Mouse (Mus musculus) urinary bladder, postnatal 36 days (tissue): ENCODE measurements around the gene Tmem132c.

Source experiments
- DNase-seq, 2 experiments: peaks; one replicate each; pipeline ENCODE4 v3.0.0; 2022; ENCODE audit warnings: low spot score in 2 of 2, mixed read lengths in 1 of 2

Tmem132c gene

DNA sequence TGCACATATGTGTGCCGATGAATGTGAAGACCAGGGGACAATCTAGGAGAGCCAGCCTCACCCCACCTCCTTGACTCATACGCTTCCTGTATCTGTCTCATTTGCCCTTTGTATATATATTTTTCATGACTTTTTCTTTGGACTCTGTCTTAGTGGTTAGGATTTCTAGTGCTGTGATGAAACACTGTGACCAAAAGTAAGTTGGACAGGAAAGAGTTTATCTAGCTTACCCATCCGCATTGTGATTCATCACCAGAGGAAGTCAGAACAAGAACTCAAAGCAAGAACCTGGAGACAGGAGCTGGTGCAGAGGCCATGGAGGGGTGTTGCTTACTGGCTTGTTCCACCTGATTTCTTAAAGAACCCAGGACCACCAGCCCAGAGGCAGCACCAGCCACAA lies 250.1 kb downstream of the Tmem132c start:
- DNase-seq = no peak

DNA sequence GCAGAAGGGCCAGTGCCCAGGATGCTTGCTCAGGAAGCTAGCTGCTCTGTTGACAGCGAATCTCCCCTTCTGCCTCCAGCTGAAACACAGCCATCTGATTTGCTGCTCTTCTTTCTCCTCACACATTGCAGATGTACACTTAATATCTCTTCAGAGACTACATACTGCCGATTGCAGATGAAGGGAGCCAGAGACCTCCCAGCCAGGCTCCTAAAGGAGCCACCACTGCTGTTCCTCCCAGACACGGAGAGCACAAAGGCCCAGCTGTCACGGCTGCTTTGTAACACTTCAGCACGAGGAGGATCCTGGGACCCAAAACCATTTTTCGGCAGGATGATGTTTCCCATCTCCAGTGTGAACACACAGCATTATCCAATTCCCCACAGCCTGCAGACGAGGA lies 255.3 kb downstream of the Tmem132c start:
- no peak for DNase-seq

DNA sequence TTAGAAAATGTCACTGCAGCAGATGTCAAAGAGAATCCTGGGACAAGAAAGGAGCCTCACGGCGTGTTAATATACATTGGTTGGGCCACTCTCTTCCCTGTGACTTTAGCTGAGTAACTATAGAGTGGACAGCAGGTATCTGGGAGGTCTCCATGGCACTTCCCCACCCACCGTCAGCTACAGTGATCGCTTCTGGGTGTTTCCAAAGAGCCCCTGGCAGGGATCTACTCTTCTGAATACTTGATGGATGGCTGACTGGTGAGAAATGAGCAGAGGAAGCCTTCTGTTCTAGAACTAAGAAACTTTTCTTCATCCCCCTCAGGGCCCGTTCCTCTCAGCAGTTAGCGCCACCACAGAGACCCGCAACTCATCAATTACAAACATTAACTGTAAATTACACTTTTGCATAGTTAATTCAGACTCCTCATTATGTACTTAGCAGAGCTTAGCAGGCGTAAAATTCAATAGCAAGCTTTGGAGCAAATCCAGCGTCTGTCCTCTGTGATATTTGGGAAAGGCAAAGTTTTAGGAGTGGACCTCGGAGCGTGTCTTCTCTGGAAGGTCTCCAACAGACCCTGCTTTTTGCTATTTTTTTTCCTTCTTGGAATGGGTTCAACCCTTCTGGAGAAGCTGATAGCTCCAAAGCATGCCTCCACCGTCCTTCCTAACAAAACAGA lies 257.7 kb downstream of the Tmem132c start:
- DNase-seq = no peak

- no peak for DNase-seq
These were observed 261.2 kb downstream of the Tmem132c start for GRCm38 (mm10) chr5:127502838-127503237.

GRCm38 (mm10) chr5:127505697-127506096 lies 264.1 kb downstream of the Tmem132c start:
- no peak for DNase-seq

- DNase-seq = no peak
These were observed 270.0 kb downstream of the Tmem132c start for GRCm38 (mm10) chr5:127511653-127512052.

GRCm38 (mm10) chr5:127515960-127516359 lies 274.4 kb downstream of the Tmem132c start:
- DNase-seq = no peak

- DNase-seq = no peak
These were observed 281.3 kb downstream of the Tmem132c start for GRCm38 (mm10) chr5:127522744-127523476.

DNA sequence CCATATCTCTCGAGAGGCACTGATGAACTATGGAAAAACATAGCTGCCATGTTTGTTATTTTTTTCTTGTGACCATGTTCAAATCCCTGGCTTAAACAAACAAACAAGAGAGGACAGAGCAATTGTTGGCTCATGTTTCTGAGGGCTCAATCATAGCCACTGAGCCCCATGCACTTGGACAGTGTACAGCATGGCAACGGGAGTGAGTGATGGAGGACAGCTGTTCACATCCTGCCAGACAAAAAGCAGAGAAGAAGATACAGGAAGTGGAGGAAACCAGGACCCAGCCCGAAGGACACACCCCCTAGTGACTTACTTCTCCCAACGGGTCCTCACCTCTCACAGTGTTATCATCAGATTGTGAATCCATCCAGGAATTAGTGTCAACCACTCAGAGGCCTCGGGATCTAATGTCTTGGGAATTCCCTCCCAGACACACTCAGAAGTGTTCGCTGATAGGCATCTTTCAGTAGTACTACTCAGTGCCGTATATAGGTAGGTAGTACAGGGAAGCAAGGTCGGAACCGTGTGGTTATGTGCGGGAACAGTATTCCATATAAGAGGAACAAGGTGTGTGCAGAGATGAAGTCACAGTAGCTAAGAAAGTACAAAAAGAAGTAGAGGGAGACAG lies 285.9 kb downstream of the Tmem132c start:
- DNase-seq = no peak

DNA sequence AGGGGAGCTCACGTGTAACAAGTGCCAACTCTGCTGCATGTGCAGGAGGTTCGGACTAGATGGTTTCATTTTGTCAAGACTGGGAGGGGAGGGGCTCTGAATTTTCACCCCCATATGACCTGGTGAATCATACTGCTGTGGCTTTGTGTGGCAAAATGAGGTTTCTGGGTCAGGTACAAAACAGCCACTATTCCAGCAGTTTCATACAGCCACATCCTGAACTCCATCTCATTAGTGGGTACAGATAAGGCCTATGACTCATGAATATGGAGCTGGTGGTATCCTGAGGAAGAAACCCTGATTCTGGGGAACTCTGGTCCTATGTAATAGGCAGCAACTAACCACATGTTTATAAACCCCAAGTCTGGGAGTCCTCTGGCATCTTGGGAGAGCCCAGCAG lies 295.9 kb downstream of the Tmem132c start:
- DNase-seq = no peak

- DNase-seq = no peak
These were observed 305.0 kb downstream of the Tmem132c start for GRCm38 (mm10) chr5:127546585-127546991.

DNA sequence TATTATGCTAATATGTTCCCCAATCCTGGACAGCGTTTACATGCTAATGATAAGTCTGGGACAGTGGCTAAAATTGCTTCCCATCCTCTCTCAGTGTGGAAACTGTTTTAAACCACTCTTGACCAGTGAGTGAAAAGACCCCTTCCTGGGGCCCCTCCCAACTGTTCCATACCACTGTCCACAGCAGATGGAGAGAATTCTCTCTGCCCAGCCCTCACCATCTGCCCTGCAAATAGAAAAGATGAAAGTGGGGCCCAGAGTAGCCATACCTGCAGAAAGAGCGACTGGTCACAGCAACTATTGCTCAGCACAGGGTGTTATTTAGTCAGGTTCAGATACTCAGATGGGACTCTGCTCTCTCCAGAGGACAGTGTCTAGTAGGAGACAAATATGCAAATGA lies 306.5 kb downstream of the Tmem132c start:
- no peak for DNase-seq

- DNase-seq = no peak
These were observed 319.5 kb downstream of the Tmem132c start for GRCm38 (mm10) chr5:127561086-127561485.

DNA sequence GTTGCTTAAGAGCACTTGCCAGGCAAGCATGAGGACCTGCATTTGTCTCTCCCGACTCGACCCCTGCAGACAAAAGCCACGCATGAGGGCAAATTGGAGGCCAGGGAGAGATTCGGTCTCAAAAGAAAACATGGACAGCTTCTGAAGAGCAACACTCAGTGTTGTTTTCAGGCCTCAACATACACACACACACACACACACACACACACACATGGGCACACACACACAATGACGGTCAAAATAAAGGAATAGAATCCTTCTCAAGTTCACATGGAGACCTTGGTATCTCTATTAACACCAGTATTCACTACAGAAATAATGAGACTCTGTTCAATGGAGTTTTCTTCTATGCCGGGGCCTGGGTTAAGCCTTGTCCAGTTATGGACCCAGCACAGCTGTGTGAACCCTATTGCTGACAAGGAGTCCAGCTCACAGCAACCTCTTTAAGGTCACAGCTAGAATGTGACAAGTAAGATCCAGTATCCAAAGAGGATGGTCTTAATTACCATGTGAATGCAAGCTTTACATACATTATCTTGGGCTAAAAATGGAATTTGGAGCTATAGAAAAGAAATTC lies 325.6 kb downstream of the Tmem132c start:
- DNase-seq = no peak

DNA sequence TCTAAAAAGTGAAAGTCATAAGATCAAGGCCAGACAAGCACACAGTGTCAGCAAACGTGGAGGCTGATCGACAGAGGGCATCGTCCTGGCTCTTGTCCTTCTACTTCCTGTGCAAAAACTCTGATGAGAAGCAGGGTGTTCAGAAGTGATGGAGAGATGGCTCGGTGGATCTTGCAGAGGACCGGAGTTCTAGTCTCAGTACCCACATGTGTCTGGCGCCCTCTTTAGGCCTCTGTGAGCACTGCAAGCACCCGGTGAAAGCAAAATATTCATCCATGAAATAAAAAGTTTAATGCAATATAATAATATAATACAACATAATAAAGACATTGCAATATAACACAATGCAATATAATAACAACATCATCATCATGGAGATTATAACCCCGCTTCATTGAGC lies 335.8 kb downstream of the Tmem132c start:
- no peak for DNase-seq

DNA sequence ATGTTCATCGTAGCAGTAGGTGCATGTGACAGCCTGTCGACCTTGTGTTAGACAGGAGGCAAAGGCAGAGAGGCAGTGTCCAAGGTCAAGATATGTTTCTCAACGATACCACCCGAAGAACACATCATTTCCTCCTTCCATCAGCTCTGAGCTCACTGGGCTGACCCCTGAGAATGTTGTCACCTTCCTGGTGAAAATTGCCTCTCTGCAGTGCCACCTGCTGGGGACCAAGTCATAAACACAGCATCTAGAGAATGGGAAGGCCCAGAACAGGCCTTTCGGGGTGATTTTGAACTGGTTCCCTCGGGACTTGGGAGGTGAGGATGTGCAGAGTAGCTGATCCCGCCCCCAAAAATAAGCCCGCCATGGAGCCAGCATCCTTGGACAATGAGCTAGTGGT lies 342.1 kb downstream of the Tmem132c start:
- no peak for DNase-seq

DNA sequence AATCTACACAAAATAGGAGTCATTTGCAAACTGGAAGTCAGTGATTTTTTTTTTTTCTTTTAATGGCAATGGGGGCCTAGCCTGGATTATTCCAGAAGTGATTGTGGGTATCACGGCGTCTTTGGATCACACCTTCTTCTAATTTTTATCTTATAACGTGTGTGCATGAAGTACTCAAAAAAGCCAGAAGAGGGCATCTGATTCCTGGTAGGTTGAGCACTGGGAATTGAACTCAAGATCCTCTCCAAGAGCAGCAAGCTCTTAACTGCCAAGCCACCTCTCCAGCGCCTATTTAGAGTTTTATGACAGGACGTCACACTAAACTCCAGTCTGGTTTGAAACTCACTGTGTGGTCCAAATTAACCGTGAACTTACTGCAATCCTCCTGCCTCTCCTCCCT lies 346.2 kb downstream of the Tmem132c start:
- no peak for DNase-seq

DNA sequence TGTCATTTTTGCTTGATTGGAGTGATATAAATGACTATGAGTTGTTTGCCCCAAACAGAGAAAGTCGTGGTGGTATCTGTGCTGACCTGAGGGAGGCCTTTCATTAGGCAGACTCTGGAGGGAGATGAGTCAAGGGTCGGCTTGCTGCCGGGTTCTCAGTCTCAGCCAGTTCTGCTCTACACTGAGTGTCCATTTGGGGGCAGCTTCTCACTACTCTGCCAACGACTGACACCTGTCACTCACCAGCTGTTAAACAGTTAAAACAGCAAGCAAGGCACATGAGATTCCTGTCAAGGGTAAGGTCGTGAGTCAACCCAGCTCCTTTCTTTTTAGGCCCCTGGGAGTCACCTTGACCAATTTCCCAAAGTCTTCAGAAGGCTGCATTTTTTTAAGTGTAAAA lies 350.8 kb downstream of the Tmem132c start:
- no peak for DNase-seq

GRCm38 (mm10) chr5:127592854-127593253 lies 351.2 kb downstream of the Tmem132c start:
- DNase-seq = no peak

- no peak for DNase-seq
These were observed 354.1 kb downstream of the Tmem132c start for GRCm38 (mm10) chr5:127595676-127596075.

- DNase-seq = no peak
These were observed 355.3 kb downstream of the Tmem132c start for GRCm38 (mm10) chr5:127596862-127597261.

- no peak for DNase-seq
These were observed 361.4 kb downstream of the Tmem132c start for GRCm38 (mm10) chr5:127602996-127603395.

DNA sequence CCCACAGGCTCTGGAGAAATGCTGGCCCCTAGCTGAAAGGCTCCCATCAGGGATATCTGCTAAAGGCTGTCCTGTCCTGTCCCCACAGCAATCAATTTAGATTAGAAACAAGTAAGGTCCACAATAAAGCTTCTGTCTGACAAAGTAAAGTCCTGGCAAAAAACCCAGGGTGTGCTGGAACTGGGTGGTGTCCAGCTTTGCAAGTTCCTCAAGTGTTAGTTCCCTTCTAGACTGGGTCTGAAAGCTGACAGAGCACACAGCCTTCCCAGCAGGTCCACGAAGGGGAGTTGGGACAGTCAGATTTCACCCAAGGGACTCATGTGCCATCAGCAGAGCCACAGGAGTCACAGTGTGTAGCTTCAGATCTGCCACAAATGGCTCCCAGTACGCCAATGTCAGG lies 365.9 kb downstream of the Tmem132c start:
- no peak for DNase-seq
